Mouse (Mus musculus) cortical plate, adult 2 months (tissue): ENCODE results near the gene Plekhh1.

ENCODE experiments used
- CTCF ChIP-seq: fragments of 200-500 bp; IDR thresholded peaks from 2 replicates; pipeline ENCODE4 v1.5.1; 2011; ENCODE audit warnings: mild to moderate bottlenecking, control low read depth, low read length; ENCODE audit not compliant: insufficient read depth; ENCODE audit errors: extremely low read depth
- POLR2A ChIP-seq: fragments of 200-500 bp; IDR thresholded peaks from 2 replicates; pipeline ENCODE4 v1.6.1; 2011; ENCODE audit warnings: mild to moderate bottlenecking, low read length, control low read depth; ENCODE audit not compliant: insufficient read depth; ENCODE audit errors: extremely low read depth

GRCm38 (mm10) chr12:79105312-79105711 is 76.3 kb downstream of the Plekhh1 start:
- TF ChIP-seq CTCF: no peak
- no peak for TF ChIP-seq POLR2A
